Mouse (Mus musculus) inflammation-experienced regulatory T-cells, adult 6 months (primary cell): ENCODE results near the gene Mymk. TPM values are rescaled to one million over a fixed set of nuclear protein-coding genes. Genes with fewer than 3 reads are reported as not detected.
A peak's percentile ranks its signal among the peaks of the same experiment; 100 is the strongest.

Experiments
- ATAC-seq: one replicate; pipeline ENCODE4 v1.8.0; 2017
- polyA plus RNA-seq, 3 experiments: library from polyadenylated mRNA; unstranded; fragments of 100-300 nt; shearing (Covaris generic); gene quantifications; one replicate each; pipeline ENCODE4 v1.2.1; 2017

Mymk gene
- polyA plus RNA-seq, 3 experiments from 2014 or later: not detected

DNA sequence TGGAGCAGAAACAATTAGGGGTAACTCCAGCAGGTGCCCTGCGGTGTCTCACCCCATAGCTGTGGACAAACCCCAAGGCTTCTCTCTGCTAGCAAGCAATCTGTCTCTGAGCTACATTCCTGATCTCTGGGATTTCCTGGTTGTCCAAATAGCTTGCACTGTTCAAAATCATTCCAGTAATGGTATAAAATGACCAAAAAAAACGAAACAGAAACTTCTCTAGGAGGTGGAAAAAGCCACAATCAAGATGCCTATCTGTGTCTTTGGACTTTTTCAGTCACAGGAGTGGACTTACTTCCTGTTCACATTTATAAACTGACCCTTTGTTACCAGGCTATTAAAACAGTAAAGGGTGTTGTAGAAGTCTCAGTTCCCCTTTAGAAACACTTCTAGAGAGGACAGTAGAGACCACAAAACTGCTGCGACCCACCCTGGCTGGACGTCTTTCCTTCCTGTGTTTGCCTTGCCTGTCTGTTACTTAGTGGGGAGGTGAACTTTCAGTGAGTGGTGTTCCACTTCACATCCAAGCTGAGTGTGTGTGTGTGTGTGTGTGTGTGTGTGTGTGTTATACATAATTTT, 43.5 kb downstream of the Mymk start:
- no peak for ATAC-seq

DNA sequence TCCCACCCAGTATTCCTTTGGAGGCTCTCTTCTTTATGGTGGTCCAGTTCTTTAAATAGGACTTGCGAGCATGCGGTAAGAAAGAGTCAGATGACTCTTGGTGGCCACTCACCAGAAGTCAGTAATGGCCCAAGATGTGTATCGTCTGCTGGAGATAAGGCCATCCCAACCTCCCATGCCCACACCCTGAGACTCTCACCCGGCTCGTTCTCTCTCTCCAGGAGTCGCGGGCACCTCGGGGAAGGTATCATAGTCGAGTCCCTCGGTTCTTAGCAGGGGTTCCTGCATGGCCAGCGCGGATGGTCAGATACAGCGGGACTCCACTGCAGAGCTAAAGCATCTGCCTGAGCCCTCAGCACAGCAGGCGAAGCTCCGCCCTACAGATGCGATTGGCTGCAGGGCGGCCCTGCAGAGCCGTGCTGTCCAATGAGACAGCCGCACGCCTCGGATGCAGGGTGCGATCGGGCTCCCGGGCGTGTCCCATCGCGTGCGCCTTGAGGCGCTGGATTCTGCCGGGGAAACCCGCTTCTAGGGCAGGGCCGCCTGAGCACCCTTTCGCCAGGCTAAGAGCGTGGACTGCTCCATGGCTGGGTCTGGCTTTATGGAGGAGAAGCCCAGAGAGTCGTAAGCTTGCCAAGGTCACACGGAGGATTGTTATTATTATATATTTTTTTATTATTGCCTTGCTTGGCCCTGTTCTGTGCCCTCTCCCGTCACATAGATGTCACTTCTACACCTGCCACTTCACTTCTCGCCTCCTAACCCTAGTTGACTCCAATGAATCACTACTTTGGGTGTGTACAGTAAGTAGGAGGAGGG, 44.2 kb downstream of the Mymk start, which contains the start of gene Slc2a6:
Slc2a6 (minus strand) TSS at position 381 of the 819 bp plus-strand sequence.
- ATAC-seq: peak; percentile 100

DNA sequence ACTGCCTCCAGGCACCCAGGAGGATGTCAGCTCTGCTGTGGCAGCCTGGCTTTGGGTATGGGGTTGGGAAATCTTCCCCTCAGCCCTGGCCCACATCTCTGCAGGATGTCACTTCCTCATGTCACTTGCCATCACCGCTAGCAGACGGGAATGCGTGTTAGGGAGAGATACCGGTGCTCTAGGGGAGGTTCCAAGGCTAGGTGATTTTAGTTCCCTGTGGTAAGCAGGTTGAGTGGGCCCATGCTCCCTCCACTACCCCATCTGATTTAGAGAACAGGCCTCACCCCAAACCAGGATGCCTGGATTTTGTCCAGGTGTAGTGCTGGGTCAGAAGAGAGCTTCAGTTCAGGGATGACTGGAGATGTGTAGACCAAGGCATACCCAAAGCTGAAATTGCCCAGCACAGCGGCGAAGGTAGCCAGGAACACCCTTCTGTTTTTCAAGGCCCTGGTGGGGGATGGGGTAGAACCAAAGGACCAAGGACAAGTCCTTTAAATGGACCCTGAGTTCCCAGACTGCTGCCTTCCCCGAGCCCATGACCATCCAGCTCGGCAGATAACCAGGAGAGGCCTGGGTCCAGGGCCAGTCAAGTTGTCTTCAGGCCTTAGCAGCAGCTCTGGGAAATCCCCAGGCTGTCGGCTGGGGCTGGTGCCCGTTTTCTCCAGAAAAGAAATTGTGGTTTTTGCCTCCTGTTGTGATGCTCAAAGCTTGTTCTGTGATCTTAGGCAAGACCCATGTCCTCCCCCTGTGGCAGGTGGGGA, 44.9 kb downstream of the Mymk start:
- no peak for ATAC-seq

DNA sequence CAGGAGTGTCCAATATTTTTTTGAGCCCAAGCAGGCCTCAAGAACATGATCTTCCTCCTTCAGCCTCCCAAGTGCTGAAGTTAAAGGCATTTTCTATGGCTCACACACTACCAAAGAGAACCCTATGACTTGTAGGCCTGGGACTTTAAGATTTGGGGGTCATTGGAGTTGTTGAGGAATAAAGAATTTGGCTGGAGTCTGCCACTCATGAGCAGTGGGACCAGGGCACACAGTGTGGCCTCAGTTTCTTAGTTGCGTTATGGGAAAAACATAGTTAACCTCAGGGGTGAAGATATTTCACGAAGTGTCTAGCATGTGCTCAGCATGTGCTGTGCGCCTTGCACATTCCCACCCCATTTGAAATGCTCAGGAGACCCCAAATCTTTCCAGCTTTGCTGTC, 45.6 kb downstream of the Mymk start:
- ATAC-seq: no peak

DNA sequence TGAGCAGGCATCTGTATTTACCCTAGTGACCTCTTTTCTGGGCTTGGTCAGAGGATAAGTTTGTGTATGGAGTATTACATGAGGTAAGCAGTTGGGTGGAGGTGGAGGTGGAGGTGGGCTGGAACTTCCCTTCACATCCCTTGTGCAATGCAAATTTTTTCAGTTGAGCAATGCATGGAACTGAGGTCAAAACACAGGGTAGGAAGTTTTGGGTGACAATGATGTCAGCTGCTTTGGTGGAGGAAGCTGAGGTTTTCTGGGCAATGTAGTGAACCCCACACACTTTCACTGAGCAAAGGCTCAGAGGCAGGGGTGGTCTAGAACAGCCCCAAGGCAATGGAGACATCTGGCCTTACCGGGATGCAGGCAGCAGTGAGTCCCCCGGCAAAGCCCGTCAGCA, 46.4 kb downstream of the Mymk start:
- ATAC-seq: no peak

DNA sequence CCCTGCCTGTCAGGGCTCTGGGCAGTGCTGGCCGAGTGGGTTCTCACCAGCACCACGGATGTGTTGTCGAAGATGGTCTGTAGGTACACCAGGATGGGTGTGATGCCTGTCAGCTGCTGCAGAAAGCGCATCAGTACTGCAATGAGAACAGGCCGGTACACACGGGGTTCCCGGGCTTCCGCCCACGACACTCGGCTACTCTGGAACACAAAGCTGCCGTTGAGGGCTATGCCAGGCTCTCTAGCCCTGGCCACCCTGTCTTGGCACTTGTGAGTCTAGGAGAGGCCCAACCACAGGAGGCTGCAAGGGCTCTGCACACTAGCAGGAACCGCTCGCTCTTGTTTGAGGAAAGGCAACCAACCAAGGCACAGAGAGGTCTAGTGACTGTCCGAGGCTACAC, 47.8 kb downstream of the Mymk start:
- no peak for ATAC-seq

DNA sequence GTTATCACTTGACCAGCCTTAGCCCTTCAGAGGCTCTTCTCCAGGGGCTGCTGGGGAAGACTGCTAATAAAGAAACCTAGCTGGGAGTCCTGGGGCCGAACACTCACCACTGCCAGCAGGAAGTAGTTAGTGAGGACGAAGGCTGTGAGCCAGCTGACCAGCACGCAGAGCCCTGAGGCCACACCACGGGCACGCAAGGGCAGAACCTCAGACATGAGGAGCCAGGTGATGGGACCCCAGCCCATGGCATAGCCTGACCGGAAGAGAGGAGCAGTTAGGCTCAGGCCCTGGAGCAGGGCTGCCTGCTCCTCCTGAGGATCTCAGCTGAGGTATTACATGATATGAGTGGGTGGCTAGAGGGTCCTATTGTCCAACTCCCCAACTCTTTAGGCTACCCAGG, 49.4 kb downstream of the Mymk start:
- ATAC-seq: no peak

DNA sequence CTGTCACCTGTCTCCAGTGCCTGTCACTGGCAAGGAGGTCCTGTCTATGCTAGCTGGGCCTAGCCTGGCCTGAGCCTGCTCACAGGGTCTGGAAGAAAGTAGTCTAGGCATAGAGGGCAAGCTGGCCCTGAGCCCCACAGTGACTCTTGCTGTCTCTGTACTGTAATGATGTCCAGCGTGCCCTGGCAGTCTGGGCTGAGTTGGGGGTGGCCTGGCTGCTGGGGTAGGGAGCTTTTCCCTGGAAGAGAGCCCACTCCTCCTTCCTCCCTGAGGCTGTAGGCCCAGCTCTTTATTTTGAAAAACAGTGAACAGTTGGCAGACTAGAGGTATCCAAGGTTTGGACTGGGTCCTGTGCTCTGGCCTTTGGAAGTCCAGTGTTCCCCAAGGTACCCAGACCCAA, 50.9 kb downstream of the Mymk start:
- ATAC-seq: no peak

DNA sequence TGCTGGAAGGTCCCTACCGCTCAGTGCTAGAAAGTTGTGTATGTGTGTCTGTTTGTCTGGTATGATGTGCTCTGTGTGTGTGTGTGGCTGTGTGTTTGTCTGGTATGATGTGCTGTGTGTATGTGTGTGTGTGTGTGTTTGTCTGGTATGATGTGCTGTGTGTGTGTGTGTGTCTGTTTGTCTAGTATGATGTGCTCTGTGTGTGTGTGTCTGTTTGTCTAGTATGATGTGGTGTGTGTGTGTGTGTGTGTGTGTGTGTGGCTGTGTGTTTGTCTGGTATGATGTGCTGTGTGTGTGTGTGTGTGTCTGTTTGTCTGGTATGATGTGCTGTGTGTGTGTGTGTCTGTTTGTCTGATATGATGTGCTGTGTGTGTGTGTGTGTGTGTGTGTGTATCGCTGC, 52.4 kb downstream of the Mymk start:
- ATAC-seq: no peak

DNA sequence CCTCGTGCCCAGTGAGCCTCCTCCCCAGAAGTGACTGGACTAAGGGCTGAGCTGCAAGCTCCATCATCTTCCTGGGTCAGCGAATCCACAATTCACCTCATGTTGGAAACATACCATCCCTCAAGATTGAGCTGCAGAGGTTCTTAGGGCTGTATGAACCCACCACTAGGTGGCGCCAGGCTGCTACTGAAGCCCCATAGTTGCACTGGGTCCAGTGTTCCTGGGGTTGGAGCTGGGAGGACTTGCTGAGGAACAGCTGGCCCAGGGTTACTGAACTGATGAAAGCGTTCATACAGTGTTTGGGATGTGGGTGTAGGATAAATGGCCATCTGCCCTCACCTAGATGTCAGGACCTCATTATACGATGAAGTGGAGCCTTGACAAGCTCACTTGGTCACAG, 54.2 kb downstream of the Mymk start:
- ATAC-seq: no peak

Other genes starting within 250 kb of the Mymk start
- not detected for gene Abo, start 207.2 kb downstream of the Mymk start, polyA plus RNA-seq
- 10 to 100 TPM; 23.0 to 39.2 (median 33.5) TPM for gene Surf6, start 169.3 kb downstream of the Mymk start, polyA plus RNA-seq
- gene Med22, start 161.5 kb downstream of the Mymk start, polyA plus RNA-seq: 10 to 100 TPM; 10.2 to 16.7 (median 11.1) TPM
- 1,000 to 10,000 TPM in 1 of 3 experiments, 100 to 1,000 TPM in 2; 540 to 1,152 (median 653) TPM for gene Rpl7a, start 161.4 kb downstream of the Mymk start, polyA plus RNA-seq
- gene Surf2, start 155.8 kb downstream of the Mymk start, polyA plus RNA-seq: 10 to 100 TPM; 31.8 to 57.2 (median 52.2) TPM
- gene Surf1, start 155.6 kb downstream of the Mymk start, polyA plus RNA-seq: 100 to 1,000 TPM; 110 to 139 (median 122) TPM
- 100 to 1,000 TPM in 1 of 3 experiments, 10 to 100 TPM in 2; 80.1 to 102 (median 86.7) TPM for gene Surf4, start 138.3 kb downstream of the Mymk start, polyA plus RNA-seq
- under 1 TPM; 0.16 to 0.36 (median 0.34) TPM for gene Stkld1, start 138.1 kb downstream of the Mymk start, polyA plus RNA-seq
- 10 to 100 TPM; 45.9 to 63.8 (median 58.7) TPM for gene Rexo4, start 107.8 kb downstream of the Mymk start, polyA plus RNA-seq
- not detected for gene Adamts13, start 98.8 kb downstream of the Mymk start, polyA plus RNA-seq
- gene Cacfd1, start 62.3 kb downstream of the Mymk start, polyA plus RNA-seq: 10 to 100 TPM; 12.9 to 19.5 (median 17.3) TPM
- gene Slc2a6, start 44.2 kb downstream of the Mymk start, polyA plus RNA-seq: 1 to 10 TPM; 3.2 to 6.0 (median 3.5) TPM
- not detected for gene Adamtsl2, start 7.2 kb upstream of the Mymk start, polyA plus RNA-seq
- not detected for gene Fam163b, start 70.3 kb upstream of the Mymk start, polyA plus RNA-seq
- under 1 TPM in 1 of 3 experiments, not detected in 2; 0.22 TPM for gene Dbh, start 93.1 kb upstream of the Mymk start, polyA plus RNA-seq
- 1 to 10 TPM in 2 of 3 experiments, not detected in 1; 6.3 to 7.3 TPM for gene Sardh, start 176.2 kb upstream of the Mymk start, polyA plus RNA-seq